Mouse (Mus musculus) kidney, embryonic 16.5 days (tissue): ENCODE results near the gene Tex21. TPM values are rescaled to one million over a fixed set of nuclear protein-coding genes. Genes with fewer than 3 reads are reported as not detected.
"Not testable (repeated sequence)": the region's sequence is repeated elsewhere in the genome, so short reads cannot be mapped to it uniquely, and the experiment has no call there.

Experiments
- ATAC-seq: fragments of 200-750 bp; cut with Nextera tagmentation; 2 replicates; pipeline ENCODE4 v1.8.0; 2017; ENCODE audit warnings: moderate TSS enrichment; ENCODE audit not compliant: low FRiP score, low TSS enrichment
- H3K27ac ChIP-seq: fragments of 300-500 bp; sonication (generic); 2 replicates; pipeline ENCODE4 v1.5.1; 2014; ENCODE audit warnings: low read length
- H3K27me3 ChIP-seq: fragments of 300-500 bp; sonication (generic); 2 replicates; pipeline ENCODE4 v1.6.1; 2014; ENCODE audit warnings: low read length, control low read depth, mixed read lengths; ENCODE audit not compliant: insufficient read depth
- H3K36me3 ChIP-seq: fragments of 300-500 bp; sonication (generic); 2 replicates; pipeline ENCODE4 v1.6.1; 2014; ENCODE audit warnings: low read length, control low read depth, mixed read lengths; ENCODE audit not compliant: insufficient read depth
- H3K4me1 ChIP-seq: fragments of 300-500 bp; sonication (generic); 2 replicates; pipeline ENCODE4 v1.6.1; 2014; ENCODE audit warnings: low read length, control low read depth, mixed read lengths; ENCODE audit not compliant: insufficient read depth
- H3K4me2 ChIP-seq: fragments of 300-500 bp; sonication (generic); replicated peaks from 2 replicates; pipeline ENCODE4 v1.6.1; 2014; ENCODE audit warnings: low read depth, low read length
- H3K4me3 ChIP-seq: fragments of 300-500 bp; sonication (generic); 2 replicates; pipeline ENCODE4 v1.5.1; 2014; ENCODE audit warnings: mild to moderate bottlenecking, low read length
- H3K9ac ChIP-seq: fragments of 300-500 bp; sonication (generic); replicated peaks from 2 replicates; pipeline ENCODE4 v1.6.1; 2014; ENCODE audit warnings: low read length
- H3K9me3 ChIP-seq: fragments of 300-500 bp; sonication (generic); 2 replicates; pipeline ENCODE4 v1.6.1; 2016; ENCODE audit warnings: low read length, control low read depth
- WGBS: fragments of 180-500 bp; shearing (Covaris S2); extraction: QIAGEN DNeasy Blood & Tissue Kit; methylation state at CpG from one replicate; pipeline ENCODE4 v1.1.7; 2014; 5-methylcytosine and 5-hydroxymethylcytosine counted together
- polyA plus RNA-seq: library from polyadenylated mRNA; unstranded; fragments of >200 nt; fragmentation: Nextera tagmentation; extraction: Ambion mirVana; gene quantifications from 2 replicates; pipeline ENCODE4 v1.2.1, GENCODE M21; 2015

Tex21 gene
- polyA plus RNA-seq, 1 experiment from 2014 or later, result 0.10 TPM

GRCm38 (mm10) chr12:76244981-76245380, 1.6 kb downstream of the Tex21 start:
- WGBS, result 88% methylated on average over 8 of the region's 8 CpGs

GRCm38 (mm10) chr12:76241833-76242232, 4.7 kb downstream of the Tex21 start:
- H3K4me2 ChIP-seq, result no peak overlapping the region
- no peaks in the 10 kb centered on the region for H3K4me1 ChIP-seq
- H3K4me3 ChIP-seq, result no peak overlapping the region
- H3K27ac ChIP-seq, result no peak overlapping the region
- no peaks in the 10 kb centered on the region for H3K9me3 ChIP-seq
- H3K9ac ChIP-seq, result no peak overlapping the region
- ATAC-seq, result no peak
- no peaks in the 10 kb centered on the region for H3K27me3 ChIP-seq
- WGBS, result 54% methylated on average over 5 of the region's 5 CpGs
- no peaks in the 10 kb centered on the region for H3K36me3 ChIP-seq

More at GRCm38 (mm10) chr12:76244981-76245380, 1.6 kb downstream of the Tex21 start:
- Histone ChIP-seq H3K4me1 (no peaks in the 10 kb centered on the region), H3K9me3 (no peaks in the 10 kb centered on the region), H3K36me3 (no peaks in the 10 kb centered on the region), H3K4me2 (no peak overlapping the region), H3K27ac (no peak overlapping the region), H3K27me3 (no peaks in the 10 kb centered on the region), H3K4me3 (no peak overlapping the region), H3K9ac (no peak overlapping the region)
- ATAC-seq, result no peak

- Histone ChIP-seq H3K9ac (no peak overlapping the region), H3K36me3 (no peaks in the 10 kb centered on the region), H3K4me1 (no peaks in the 10 kb centered on the region), H3K27ac (no peak overlapping the region), H3K4me3 (no peak overlapping the region), H3K9me3 (no peaks in the 10 kb centered on the region), H3K4me2 (no peak overlapping the region), H3K27me3 (no peaks in the 10 kb centered on the region)
- no peak for ATAC-seq
- 84% methylated on average over 3 of the region's 3 CpGs for whole genome bisulfite sequencing
Measured at GRCm38 (mm10) chr12:76241084-76241483, 5.5 kb downstream of the Tex21 start.

GRCm38 (mm10) chr12:76240670-76241069, 5.9 kb downstream of the Tex21 start:
- no peaks in the 10 kb centered on the region for H3K4me1 ChIP-seq
- no peak overlapping the region for H3K4me2 ChIP-seq
- no peak overlapping the region for H3K27ac ChIP-seq
- H3K36me3 ChIP-seq, result no peaks in the 10 kb centered on the region
- ATAC-seq, result no peak
- no peak overlapping the region for H3K9ac ChIP-seq
- H3K27me3 ChIP-seq, result no peaks in the 10 kb centered on the region
- H3K9me3 ChIP-seq, result no peaks in the 10 kb centered on the region
- WGBS, result 88% methylated on average over 3 of the region's 3 CpGs
- no peak overlapping the region for H3K4me3 ChIP-seq

- Histone ChIP-seq H3K9me3 (no peaks in the 10 kb centered on the region), H3K9ac (no peak overlapping the region), H3K27ac (no peak overlapping the region), H3K4me2 (no peak overlapping the region), H3K36me3 (no peaks in the 10 kb centered on the region), H3K4me1 (no peaks in the 10 kb centered on the region), H3K27me3 (no peaks in the 10 kb centered on the region), H3K4me3 (no peak overlapping the region)
- 61% methylated on average over 7 of the region's 7 CpGs for WGBS
- ATAC-seq, result no peak
Measured at GRCm38 (mm10) chr12:76239839-76240571, 6.5 kb downstream of the Tex21 start.

GRCm38 (mm10) chr12:76239145-76239838, 7.3 kb downstream of the Tex21 start:
- no peak overlapping the region for H3K9ac ChIP-seq
- H3K27ac ChIP-seq, result no peak overlapping the region
- H3K27me3 ChIP-seq, result no peaks in the 10 kb centered on the region
- H3K4me3 ChIP-seq, result no peak overlapping the region
- H3K36me3 ChIP-seq, result no peaks in the 10 kb centered on the region
- no peak overlapping the region for H3K4me2 ChIP-seq
- no peak for ATAC-seq
- 50% methylated on average over 10 of the region's 10 CpGs for WGBS
- no peaks in the 10 kb centered on the region for H3K4me1 ChIP-seq
- no peaks in the 10 kb centered on the region for H3K9me3 ChIP-seq

GRCm38 (mm10) chr12:76235253-76235652, 11.3 kb downstream of the Tex21 start:
- Histone ChIP-seq H3K27ac (no peak overlapping the region), H3K4me3 (no peak overlapping the region), H3K4me1 (peaks cover 4% of the 10 kb centered on the region), H3K9ac (no peak overlapping the region), H3K27me3 (no peaks in the 10 kb centered on the region), H3K9me3 (no peaks in the 10 kb centered on the region), H3K36me3 (no peaks in the 10 kb centered on the region), H3K4me2 (no peak overlapping the region)
- WGBS, result 89% methylated on average over 6 of the region's 6 CpGs
- no peak for ATAC-seq

- Histone ChIP-seq H3K4me2 (no peak overlapping the region), H3K27me3 (no peaks in the 10 kb centered on the region), H3K4me1 (peaks cover 12% of the 10 kb centered on the region), H3K27ac (peak overlapping the region; percentile 37), H3K4me3 (no peak overlapping the region), H3K9me3 (no peaks in the 10 kb centered on the region), H3K36me3 (no peaks in the 10 kb centered on the region), H3K9ac (no peak overlapping the region)
- ATAC-seq, result 0 out of 2 replicates have a peak, but pooled peaks have one; percentile 15
- 66% methylated on average over 6 of the region's 6 CpGs for WGBS
Measured at GRCm38 (mm10) chr12:76230644-76231043, 15.9 kb downstream of the Tex21 start.

- not testable (repeated sequence) for H3K9ac ChIP-seq, ATAC-seq, H3K4me1 ChIP-seq, H3K36me3 ChIP-seq, H3K9me3 ChIP-seq, H3K4me2 ChIP-seq, H3K4me3 ChIP-seq, H3K27me3 ChIP-seq, H3K27ac ChIP-seq
- 64% methylated on average over 2 of the region's 8 CpGs for WGBS
Measured at GRCm38 (mm10) chr12:76222104-76222503, 24.4 kb downstream of the Tex21 start.

GRCm38 (mm10) chr12:76216716-76217115, 29.8 kb downstream of the Tex21 start:
- WGBS, result 73% methylated on average over 11 of the region's 11 CpGs
- ATAC-seq, result no peak

More at GRCm38 (mm10) chr12:76216716-76217115, 29.8 kb downstream of the Tex21 start:
- no peaks in the 10 kb centered on the region for H3K9me3 ChIP-seq
- H3K27ac ChIP-seq, result no peak overlapping the region
- H3K9ac ChIP-seq, result no peak overlapping the region
- no peaks in the 10 kb centered on the region for H3K36me3 ChIP-seq
- no peak overlapping the region for H3K4me3 ChIP-seq
- no peaks in the 10 kb centered on the region for H3K27me3 ChIP-seq
- no peaks in the 10 kb centered on the region; the same call in 1 of the 2 replicates for H3K4me1 ChIP-seq
- no peak overlapping the region for H3K4me2 ChIP-seq
